Mouse (Mus musculus) kidney, adult 2 months (tissue): Measurements from ENCODE around the gene Nebl. TPM values are rescaled to one million over a fixed set of nuclear protein-coding genes. Genes with fewer than 3 reads are reported as not detected.

Experiments used
- DNase-seq: peaks from one replicate; pipeline ENCODE4 v3.0.0; 2021
- H3K27ac ChIP-seq: fragments of 200-500 bp; 2 replicates; pipeline ENCODE4 v1.5.1; 2012; ENCODE audit warnings: low read depth, low read length, control low read depth, inconsistent platforms; ENCODE audit not compliant: insufficient read depth
- H3K27me3 ChIP-seq: fragments of 200-500 bp; replicated peaks from 2 replicates; pipeline ENCODE4 v1.6.1; 2012; ENCODE audit warnings: mild to moderate bottlenecking, moderate library complexity, low read length, inconsistent platforms; ENCODE audit not compliant: control insufficient read depth, insufficient read depth
- H3K36me3 ChIP-seq: fragments of 200-500 bp; 2 replicates; pipeline ENCODE4 v1.6.1; 2012; ENCODE audit warnings: mild to moderate bottlenecking, moderate library complexity, low read length, inconsistent platforms; ENCODE audit not compliant: control insufficient read depth, insufficient read depth
- H3K4me1 ChIP-seq: fragments of 200-500 bp; 2 replicates; pipeline ENCODE4 v1.6.1; 2011; ENCODE audit warnings: low read length; ENCODE audit not compliant: control insufficient read depth, insufficient read depth
- H3K4me3 ChIP-seq: fragments of 200-500 bp; 2 replicates; pipeline ENCODE4 v1.5.1; 2011; ENCODE audit warnings: mild to moderate bottlenecking, low read depth, low read length, control low read depth; ENCODE audit not compliant: insufficient read depth
- CTCF ChIP-seq: fragments of 200-500 bp; conservative IDR thresholded peaks from 2 replicates; pipeline ENCODE4 v1.5.1; 2011; ENCODE audit warnings: low read depth, mild to moderate bottlenecking, control low read depth, low read length, moderate library complexity, mixed read lengths; ENCODE audit not compliant: insufficient read depth, insufficient read length
- POLR2A ChIP-seq: fragments of 200-500 bp; IDR thresholded peaks from one replicate; pipeline ENCODE4 v1.6.1; 2011; ENCODE audit warnings: low read depth, low read length, control low read depth
- WGBS: fragments of 180-500 bp; shearing (Covaris S2); methylation state at CpG from one replicate; pipeline ENCODE4 v1.1.7; 2018; 5-methylcytosine and 5-hydroxymethylcytosine counted together
- polyA plus RNA-seq: library from polyadenylated mRNA; depleted of rRNA; stranded (reverse); fragments of >200 nt; gene quantifications from 2 replicates; pipeline ENCODE4 v1.2.3, GENCODE M21; 2012

The Nebl gene
- polyA plus RNA-seq, 1 experiment, result 3.9 TPM

DNA sequence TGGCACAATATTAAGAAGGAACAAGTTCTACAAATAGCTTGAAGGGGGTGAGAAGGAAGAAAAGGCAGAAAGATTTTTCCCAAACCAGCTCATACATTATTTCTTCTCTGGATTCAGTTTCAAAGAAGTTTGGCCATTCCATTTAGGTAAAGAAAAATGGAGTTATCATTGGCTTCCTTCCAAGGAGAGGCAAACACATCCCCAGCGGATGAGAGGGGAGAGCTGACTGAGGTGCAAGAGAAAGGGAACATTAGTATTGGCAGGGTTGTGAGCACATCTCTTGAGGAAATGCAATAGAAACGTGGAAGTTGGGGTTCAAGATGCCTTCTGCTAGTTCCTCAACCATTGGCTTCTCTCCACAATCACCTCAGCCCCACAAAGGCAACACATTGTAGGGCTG, 159.5 kb downstream of the Nebl start:
- Histone ChIP-seq H3K36me3 (no peaks in the 10 kb centered on the region), H3K4me1 (no peaks in the 10 kb centered on the region), H3K27ac (no peak overlapping the region), H3K4me3 (no peak overlapping the region), H3K27me3 (no peaks in the 10 kb centered on the region)
- no peak for DNase-seq
- WGBS, result 62% methylated on average over 2 of the region's 2 CpGs
- TF ChIP-seq CTCF (no peak), POLR2A (no peak)

DNA sequence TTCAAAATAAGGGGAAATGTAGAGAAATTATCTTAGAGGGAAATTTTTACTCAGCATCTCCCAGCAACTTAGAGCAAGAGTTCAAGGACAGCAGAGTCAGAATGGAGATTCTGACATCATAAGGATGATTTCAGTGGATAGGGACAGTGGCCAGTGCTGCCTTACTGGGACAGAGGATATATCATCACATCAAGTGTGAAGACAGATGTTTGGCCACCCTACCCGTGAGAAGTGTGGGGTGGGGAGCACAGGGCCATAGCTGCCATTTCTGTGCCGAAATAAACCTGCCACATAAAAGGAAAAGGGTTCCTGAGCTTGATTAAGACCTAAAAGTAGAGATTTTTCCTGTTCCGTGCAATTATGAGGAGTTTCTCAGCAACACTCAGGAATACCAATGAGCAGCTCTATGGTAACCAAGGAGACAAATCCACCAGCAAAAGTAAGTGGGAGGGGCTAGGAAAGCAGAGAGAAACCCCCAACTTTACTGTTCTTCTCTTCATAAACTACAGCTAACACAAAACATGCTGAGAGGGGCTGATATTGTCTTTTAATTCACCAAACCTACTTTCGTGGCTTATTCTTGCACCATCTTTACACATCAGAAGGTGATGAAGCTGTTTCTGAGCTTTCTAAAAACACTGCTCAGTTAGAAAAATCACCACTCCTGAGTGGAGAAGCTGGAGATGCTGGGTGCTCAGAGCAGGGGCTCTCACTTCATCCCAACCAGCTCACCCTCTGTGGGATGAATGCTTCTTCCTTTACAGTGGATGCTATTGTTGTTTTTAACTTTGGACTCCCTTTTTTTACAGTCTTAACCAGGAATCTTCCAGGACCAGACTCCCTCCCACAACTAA, 172.1 kb downstream of the Nebl start:
- Histone ChIP-seq H3K36me3 (no peaks in the 10 kb centered on the region), H3K27me3 (no peaks in the 10 kb centered on the region), H3K4me3 (no peak overlapping the region), H3K27ac (no peak overlapping the region), H3K4me1 (no peaks in the 10 kb centered on the region)
- no peak for DNase-seq
- WGBS, result 71% methylated on average over 4 of the region's 4 CpGs
- TF ChIP-seq POLR2A (no peak), CTCF (no peak)

DNA sequence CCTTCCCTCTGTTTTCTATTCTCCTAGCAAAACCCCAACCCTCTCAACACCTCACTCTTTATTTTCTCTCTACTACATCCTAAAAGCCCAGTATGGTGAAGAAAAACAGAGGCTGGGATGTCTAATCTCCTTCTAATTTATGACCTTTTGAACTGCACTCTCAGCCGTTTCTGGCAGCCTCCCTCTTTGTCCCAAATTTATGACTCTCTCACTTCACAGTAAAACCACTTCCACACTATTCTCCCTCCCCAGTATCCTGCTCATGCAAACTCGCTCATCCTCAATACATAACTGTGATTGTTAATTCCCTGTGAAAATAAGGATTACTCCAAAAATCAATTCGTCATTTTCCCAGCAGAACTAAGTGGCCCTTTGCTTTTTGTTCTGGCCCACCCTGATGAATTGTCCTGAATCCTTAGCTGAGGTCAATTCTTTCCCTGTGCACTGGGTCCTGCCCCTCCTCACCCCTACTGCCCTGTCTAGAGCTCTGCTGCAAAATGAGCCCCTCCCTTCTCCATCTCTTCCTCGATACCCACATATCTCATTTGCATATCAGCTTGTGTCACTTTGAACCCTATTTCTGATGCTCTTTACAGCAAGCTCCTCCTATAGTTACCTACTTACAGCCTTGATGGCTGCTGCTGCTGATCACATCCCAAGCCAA, 181.2 kb downstream of the Nebl start:
- 23% methylated on average over 4 of the region's 4 CpGs for WGBS
- DNase-seq, result no peak

DNA sequence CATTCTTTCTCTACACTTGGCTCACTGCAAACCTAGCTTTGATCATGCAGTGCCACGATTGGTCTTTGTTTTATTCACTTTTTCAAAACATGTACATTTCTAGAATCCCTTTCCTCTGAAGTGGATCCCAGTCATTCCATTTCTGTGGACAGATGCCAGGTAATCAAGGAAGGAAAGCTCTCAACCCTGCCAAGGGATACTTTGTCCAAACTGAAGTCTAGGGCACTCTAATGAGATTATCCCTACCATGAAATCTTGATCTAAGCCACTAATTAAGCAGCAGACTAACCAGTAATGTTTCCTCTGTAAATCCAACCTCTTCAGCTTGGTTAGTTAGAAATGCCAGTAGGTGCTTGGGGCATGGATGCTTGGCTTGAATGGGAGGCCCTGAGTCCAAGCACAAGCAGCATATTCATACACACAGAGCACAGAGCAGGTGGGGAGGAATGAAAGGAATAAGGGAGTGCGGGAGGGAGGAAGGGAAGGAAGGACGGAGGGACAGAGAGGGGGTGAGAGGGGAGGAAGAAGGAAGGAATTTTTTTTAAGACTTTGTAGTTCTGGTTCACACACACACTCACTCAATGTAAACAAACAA, 184.8 kb downstream of the Nebl start:
- H3K27ac ChIP-seq, result no peak overlapping the region
- 78% methylated on average over 3 of the region's 3 CpGs for WGBS
- TF ChIP-seq CTCF (no peak), POLR2A (no peak)
- DNase-seq, result no peak
- H3K4me3 ChIP-seq, result no peak overlapping the region
- H3K36me3 ChIP-seq, result no peaks in the 10 kb centered on the region
- H3K4me1 ChIP-seq, result no peaks in the 10 kb centered on the region
- no peaks in the 10 kb centered on the region for H3K27me3 ChIP-seq

More for the DNA sequence above, 181.2 kb downstream of the Nebl start:
- TF ChIP-seq CTCF, result no peak
- TF ChIP-seq POLR2A, result no peak
- H3K4me1 ChIP-seq, result no peaks in the 10 kb centered on the region
- H3K27ac ChIP-seq, result no peak overlapping the region
- H3K36me3 ChIP-seq, result no peaks in the 10 kb centered on the region
- H3K4me3 ChIP-seq, result no peak overlapping the region
- H3K27me3 ChIP-seq, result no peaks in the 10 kb centered on the region

DNA sequence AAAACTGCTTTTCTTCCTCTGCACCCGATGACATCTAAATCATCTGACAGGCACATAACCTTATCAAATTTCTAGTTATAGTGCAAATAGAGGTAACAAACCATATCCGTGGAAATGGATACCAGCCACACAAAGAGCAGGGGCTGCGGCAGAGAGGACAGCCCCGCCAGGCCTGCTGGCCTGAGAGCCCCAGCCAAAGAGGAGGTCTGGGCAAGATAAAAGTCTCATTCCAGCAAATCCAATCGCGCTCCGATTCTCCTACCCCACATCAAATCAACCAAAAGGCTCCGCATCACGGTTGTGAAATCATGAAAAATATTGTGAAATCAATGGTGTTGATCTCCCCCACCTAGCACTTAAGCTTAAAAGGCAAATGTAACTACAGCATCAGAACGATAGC, 191.5 kb downstream of the Nebl start:
- DNase-seq, result no peak
- Histone ChIP-seq H3K4me3 (no peak overlapping the region), H3K27me3 (no peaks in the 10 kb centered on the region), H3K4me1 (no peaks in the 10 kb centered on the region), H3K36me3 (no peaks in the 10 kb centered on the region), H3K27ac (no peak overlapping the region)
- no peak for TF ChIP-seq CTCF
- TF ChIP-seq POLR2A, result no peak
- 64% methylated on average over 10 of the region's 10 CpGs for WGBS

DNA sequence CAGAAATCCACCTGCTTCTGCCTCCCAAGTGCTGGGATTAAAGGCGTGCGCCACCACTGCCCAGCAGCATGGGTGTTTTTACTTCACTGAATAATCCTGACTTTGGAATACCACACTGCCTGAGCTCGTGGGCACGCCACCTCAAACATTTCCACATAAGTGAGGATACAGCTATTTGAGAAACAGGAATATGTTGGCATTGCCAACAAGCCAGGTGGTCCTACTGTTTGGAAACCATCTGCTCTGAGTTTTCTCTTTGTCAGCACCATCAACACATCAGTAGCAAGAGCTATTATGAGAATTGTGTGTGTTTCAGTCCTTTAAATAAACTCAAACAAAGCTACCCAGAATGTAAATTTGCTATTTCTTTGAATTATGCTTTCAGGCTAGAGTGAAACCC, 192.8 kb downstream of the Nebl start:
- no peak overlapping the region for H3K27ac ChIP-seq
- TF ChIP-seq CTCF (no peak), POLR2A (no peak)
- no peaks in the 10 kb centered on the region for H3K4me1 ChIP-seq
- DNase-seq, result no peak
- no peak overlapping the region for H3K4me3 ChIP-seq
- 95% methylated on average over 4 of the region's 4 CpGs for whole genome bisulfite sequencing
- H3K27me3 ChIP-seq, result no peaks in the 10 kb centered on the region
- no peaks in the 10 kb centered on the region for H3K36me3 ChIP-seq

DNA sequence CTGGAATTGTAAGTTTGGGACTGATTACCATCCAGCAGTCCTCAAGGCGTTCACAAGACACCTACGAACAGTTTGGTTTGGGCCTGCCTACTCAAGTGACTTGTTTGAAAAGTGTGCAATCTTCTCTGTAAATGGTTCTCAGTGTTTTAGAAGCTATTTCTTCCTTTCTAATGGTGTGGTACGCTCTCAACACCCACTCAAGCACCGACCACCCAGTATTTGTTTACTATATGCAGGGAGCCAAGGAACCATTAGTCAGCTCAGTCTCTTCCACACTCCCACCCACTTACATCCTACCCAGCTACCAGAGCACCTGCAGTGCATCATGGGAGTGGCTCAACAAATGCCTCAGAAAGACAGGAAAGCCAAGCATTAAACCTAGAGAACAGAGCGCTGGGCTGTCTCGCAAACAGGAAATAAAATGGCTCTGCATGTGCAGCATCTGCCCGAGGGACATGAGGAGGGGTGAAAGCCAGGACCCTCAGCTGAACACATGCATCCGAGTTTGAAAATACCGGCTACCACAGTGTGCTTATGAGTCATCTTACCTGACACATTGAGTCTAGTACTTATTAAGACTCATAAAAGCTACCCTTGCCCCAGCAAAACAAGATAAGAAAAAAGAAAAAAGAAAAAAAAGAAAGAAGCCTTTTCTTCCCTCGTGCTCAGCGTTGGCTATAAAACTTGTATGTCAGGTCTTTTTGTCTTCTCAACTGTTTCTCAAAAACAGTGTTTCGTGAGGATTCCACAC, 199.7 kb downstream of the Nebl start:
- H3K4me3 ChIP-seq, result no peak overlapping the region
- 75% methylated on average over 12 of the region's 12 CpGs for WGBS
- H3K4me1 ChIP-seq, result no peaks in the 10 kb centered on the region
- no peaks in the 10 kb centered on the region for H3K27me3 ChIP-seq
- DNase-seq, result no peak
- TF ChIP-seq CTCF (no peak), POLR2A (no peak)
- no peaks in the 10 kb centered on the region for H3K36me3 ChIP-seq
- H3K27ac ChIP-seq, result no peak overlapping the region
